Mouse (Mus musculus): ENCODE data around the gene Ap5b1. TPM values are rescaled to one million over a fixed set of nuclear protein-coding genes. Genes with fewer than 3 reads are reported as not detected.

Gene Ap5b1
- polyA plus RNA-seq, 1 experiment from 2014 or later, result 2.9 TPM

- H3K9ac ChIP-seq, result no peak overlapping the region
- peaks cover 29% of the 10 kb centered on the region for H3K4me1 ChIP-seq (replicated peaks)
- no peak overlapping the region for H3K4me3 ChIP-seq
- no peak overlapping the region for H3K4me2 ChIP-seq
- H3K27ac ChIP-seq, result no peak overlapping the region
- 89% methylated on average over 32 of the region's 32 CpGs for WGBS
- H3K27me3 ChIP-seq, result peaks cover 25% of the 10 kb centered on the region
- no peaks in the 10 kb centered on the region for H3K9me3 ChIP-seq
- no peak for ATAC-seq (ENCODE audit: low FRiP score)
- H3K36me3 ChIP-seq, result peaks cover 20% of the 10 kb centered on the region
These were observed 2.8 kb downstream of the Ap5b1 start for GRCm38 (mm10) chr19:5570353-5571246.

GRCm38 (mm10) chr19:5571831-5572230 is 4.0 kb downstream of the Ap5b1 start:
- H3K9ac ChIP-seq, result no peak overlapping the region
- no peak overlapping the region for H3K4me3 ChIP-seq
- H3K27me3 ChIP-seq, result peaks cover 13% of the 10 kb centered on the region; the same call in 1 of the 2 replicates
- H3K36me3 ChIP-seq, result peaks cover 20% of the 10 kb centered on the region
- no peak overlapping the region for H3K27ac ChIP-seq
- WGBS, result 77% methylated on average over 5 of the region's 5 CpGs
- H3K4me2 ChIP-seq, result no peak overlapping the region
- H3K9me3 ChIP-seq, result no peaks in the 10 kb centered on the region
- no peak for ATAC-seq (ENCODE audit: low FRiP score)
- peaks cover 24% of the 10 kb centered on the region for H3K4me1 ChIP-seq (replicated peaks)

DNA sequence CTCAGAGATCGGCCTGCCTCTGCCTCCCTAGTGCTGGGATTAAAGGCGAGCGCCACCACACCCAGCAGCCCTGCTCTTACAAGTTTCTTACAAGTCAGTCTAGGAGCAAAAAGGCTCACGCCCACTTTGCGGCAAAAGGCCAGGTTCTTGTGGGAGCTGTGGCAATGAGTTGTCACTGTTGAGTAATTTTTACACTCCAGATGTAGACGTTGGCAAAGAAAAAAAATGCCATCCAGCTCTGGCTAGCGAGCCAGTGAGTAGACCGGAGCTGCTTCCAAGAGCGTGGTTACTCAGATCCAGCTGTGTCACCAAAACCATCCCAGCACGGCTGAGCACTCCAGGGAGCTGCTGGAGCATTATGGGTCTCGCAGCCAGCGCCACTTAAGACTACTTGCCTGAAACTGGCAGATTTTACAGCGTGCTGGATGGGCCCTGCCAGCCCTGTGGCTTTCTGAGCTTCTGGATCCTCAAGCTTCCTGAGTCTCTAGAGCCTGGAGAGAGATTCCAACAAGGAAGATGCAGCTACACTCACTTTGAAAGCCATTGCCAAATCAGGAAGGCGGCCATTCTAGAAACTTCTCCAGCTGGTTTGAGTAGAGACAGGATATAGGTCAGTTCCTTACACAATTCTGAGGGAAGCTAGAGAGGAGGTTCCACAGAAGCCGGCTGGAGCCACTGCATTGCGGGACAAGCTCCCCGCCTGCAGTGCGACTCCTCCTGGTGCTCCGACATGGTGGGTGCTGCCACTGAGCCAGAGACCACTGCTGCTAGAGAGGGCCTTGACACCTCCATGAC is 4.7 kb downstream of the Ap5b1 start:
- peaks cover 17% of the 10 kb centered on the region for H3K4me1 ChIP-seq (replicated peaks)
- no peak overlapping the region for H3K4me3 ChIP-seq
- no peak overlapping the region for H3K4me2 ChIP-seq
- ATAC-seq (ENCODE audit: low FRiP score), result no peak
- 87% methylated on average over 19 of the region's 19 CpGs for whole genome bisulfite sequencing
- H3K36me3 ChIP-seq, result peaks cover 20% of the 10 kb centered on the region
- no peak overlapping the region for H3K27ac ChIP-seq
- peaks cover 13% of the 10 kb centered on the region; the same call in 1 of the 2 replicates for H3K27me3 ChIP-seq
- no peak overlapping the region for H3K9ac ChIP-seq
- no peaks in the 10 kb centered on the region for H3K9me3 ChIP-seq

GRCm38 (mm10) chr19:5575336-5575735 is 7.5 kb downstream of the Ap5b1 start:
- Histone ChIP-seq H3K36me3 (peaks cover 9% of the 10 kb centered on the region), H3K4me1 (replicated peaks) (no peaks in the 10 kb centered on the region), H3K27ac (no peak overlapping the region), H3K4me3 (no peak overlapping the region), H3K27me3 (peaks cover 3% of the 10 kb centered on the region; the same call in 1 of the 2 replicates), H3K9ac (no peak overlapping the region), H3K4me2 (no peak overlapping the region), H3K9me3 (no peaks in the 10 kb centered on the region)
- ATAC-seq (ENCODE audit: low FRiP score), result no peak
- WGBS, result 97% methylated on average over 1 of the region's 1 CpGs

- no peak overlapping the region for H3K9ac ChIP-seq
- H3K4me2 ChIP-seq, result no peak overlapping the region
- no peak overlapping the region for H3K4me3 ChIP-seq
- WGBS, result 78% methylated on average over 4 of the region's 4 CpGs
- H3K9me3 ChIP-seq, result no peaks in the 10 kb centered on the region
- no peaks in the 10 kb centered on the region for H3K27me3 ChIP-seq
- no peak for ATAC-seq (ENCODE audit: low FRiP score)
- no peaks in the 10 kb centered on the region for H3K4me1 ChIP-seq (replicated peaks)
- H3K27ac ChIP-seq, result no peak overlapping the region
- H3K36me3 ChIP-seq, result no peaks in the 10 kb centered on the region
These were observed 12.1 kb downstream of the Ap5b1 start for GRCm38 (mm10) chr19:5579971-5580370.

- H3K27me3 ChIP-seq, result no peaks in the 10 kb centered on the region
- ATAC-seq (ENCODE audit: low FRiP score), result no peak
- no peak overlapping the region for H3K9ac ChIP-seq
- H3K4me2 ChIP-seq, result no peak overlapping the region
- no peaks in the 10 kb centered on the region for H3K9me3 ChIP-seq
- H3K4me1 ChIP-seq (replicated peaks), result no peaks in the 10 kb centered on the region
- H3K27ac ChIP-seq, result no peak overlapping the region
- 92% methylated on average over 6 of the region's 6 CpGs for WGBS
- H3K36me3 ChIP-seq, result no peaks in the 10 kb centered on the region
- no peak overlapping the region for H3K4me3 ChIP-seq
These were observed 13.0 kb downstream of the Ap5b1 start for GRCm38 (mm10) chr19:5580776-5581175.

GRCm38 (mm10) chr19:5581995-5582394 is 14.2 kb downstream of the Ap5b1 start:
- 79% methylated on average over 2 of the region's 2 CpGs for WGBS
- H3K27ac ChIP-seq, result no peak overlapping the region
- H3K4me2 ChIP-seq, result no peak overlapping the region
- no peaks in the 10 kb centered on the region for H3K36me3 ChIP-seq
- H3K27me3 ChIP-seq, result no peaks in the 10 kb centered on the region
- no peak overlapping the region for H3K4me3 ChIP-seq
- no peaks in the 10 kb centered on the region for H3K9me3 ChIP-seq
- no peak for ATAC-seq (ENCODE audit: low FRiP score)
- no peaks in the 10 kb centered on the region for H3K4me1 ChIP-seq (replicated peaks)
- H3K9ac ChIP-seq, result no peak overlapping the region

GRCm38 (mm10) chr19:5589159-5589558 is 21.3 kb downstream of the Ap5b1 start:
- H3K9me3 ChIP-seq, result no peaks in the 10 kb centered on the region
- H3K27ac ChIP-seq, result no peak overlapping the region
- WGBS, result 76% methylated on average over 9 of the region's 9 CpGs
- H3K9ac ChIP-seq, result no peak overlapping the region
- no peak for ATAC-seq (ENCODE audit: low FRiP score)
- no peak overlapping the region for H3K4me2 ChIP-seq
- no peaks in the 10 kb centered on the region for H3K27me3 ChIP-seq
- no peaks in the 10 kb centered on the region for H3K4me1 ChIP-seq (replicated peaks)
- H3K4me3 ChIP-seq, result no peak overlapping the region
- H3K36me3 ChIP-seq, result no peaks in the 10 kb centered on the region

- 88% methylated on average over 6 of the region's 6 CpGs for WGBS
- H3K9ac ChIP-seq, result no peak overlapping the region
- no peak overlapping the region for H3K4me2 ChIP-seq
- no peak for ATAC-seq (ENCODE audit: low FRiP score)
- no peaks in the 10 kb centered on the region for H3K4me1 ChIP-seq (replicated peaks)
- no peaks in the 10 kb centered on the region for H3K36me3 ChIP-seq
- no peaks in the 10 kb centered on the region for H3K9me3 ChIP-seq
- H3K27me3 ChIP-seq, result 0 out of 2 replicates have a peak, but pooled peaks cover 3% of the 10 kb centered on the region
- H3K4me3 ChIP-seq, result no peak overlapping the region
- no peak overlapping the region for H3K27ac ChIP-seq
These were observed 24.1 kb downstream of the Ap5b1 start for GRCm38 (mm10) chr19:5591888-5592287.

DNA sequence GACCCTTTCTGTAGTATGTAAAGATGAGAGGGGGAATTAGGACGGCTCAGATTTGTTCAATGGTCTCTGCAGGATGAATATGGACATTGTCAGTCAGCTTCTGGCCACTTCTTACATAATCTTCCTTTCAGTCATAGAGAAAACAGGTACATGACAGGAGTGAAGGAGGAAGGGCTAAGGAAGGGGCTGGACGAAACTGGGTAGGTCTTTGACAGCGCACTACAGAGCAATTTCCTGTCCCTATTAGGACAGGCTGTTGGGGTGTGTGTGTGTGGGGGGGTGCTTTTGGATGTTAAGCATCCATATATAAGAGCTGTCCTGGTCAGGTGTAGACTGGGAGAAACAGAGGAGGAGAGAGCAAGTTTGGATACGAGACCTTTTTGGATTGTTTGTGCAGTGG is 31.4 kb downstream of the Ap5b1 start:
- Histone ChIP-seq H3K4me1 (replicated peaks) (peaks cover 22% of the 10 kb centered on the region), H3K9ac (no peak overlapping the region), H3K27ac (no peak overlapping the region), H3K36me3 (peaks cover 18% of the 10 kb centered on the region), H3K4me2 (no peak overlapping the region), H3K9me3 (no peaks in the 10 kb centered on the region), H3K4me3 (no peak overlapping the region), H3K27me3 (0 out of 2 replicates have a peak, but pooled peaks cover 3% of the 10 kb centered on the region)
- ATAC-seq (ENCODE audit: low FRiP score), result no peak
- WGBS, result 78% methylated on average over 4 of the region's 4 CpGs

DNA sequence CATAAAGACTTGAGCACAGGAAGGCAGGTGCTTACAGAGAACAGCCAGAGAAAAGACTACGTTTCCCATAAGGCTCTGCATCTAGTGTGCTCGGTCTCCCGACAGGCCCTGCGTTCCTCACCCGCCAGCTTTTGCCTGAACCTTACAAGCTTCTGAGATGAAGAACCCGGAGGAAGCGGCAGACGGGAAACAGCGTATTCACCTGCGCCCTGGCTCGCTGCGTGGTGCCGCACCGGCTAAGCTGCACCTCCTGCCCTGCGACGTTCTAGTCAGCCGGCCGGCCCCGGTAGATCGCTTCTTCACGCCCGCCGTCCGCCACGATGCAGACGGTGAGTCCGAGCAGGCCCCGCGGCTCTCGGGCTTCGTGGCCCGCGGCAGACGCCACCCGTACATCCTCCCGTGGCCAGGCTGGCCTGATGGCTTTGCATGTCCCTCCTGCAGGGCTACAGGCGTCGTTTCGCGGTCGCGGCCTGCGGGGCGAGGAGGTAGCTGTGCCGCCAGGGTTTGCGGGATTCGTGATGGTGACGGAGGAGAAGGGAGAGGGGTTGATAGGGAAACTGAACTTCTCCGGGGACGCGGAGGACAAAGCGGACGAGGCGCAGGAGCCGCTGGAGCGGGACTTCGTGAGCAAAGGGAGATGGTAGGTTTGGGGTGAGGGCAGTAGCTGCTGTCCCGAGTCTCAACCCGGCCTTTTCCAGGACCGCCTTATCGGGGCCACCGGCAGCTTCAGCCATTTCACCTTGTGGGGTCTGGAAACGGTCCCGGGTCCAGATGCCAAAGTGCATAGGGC is 34.1 kb downstream of the Ap5b1 start, which contains the start of gene Rnaseh2c:
Rnaseh2c (plus strand) TSS at position 122 of the 790 bp plus-strand sequence.
- H3K36me3 ChIP-seq, result peaks cover 45% of the 10 kb centered on the region
- no peaks in the 10 kb centered on the region for H3K9me3 ChIP-seq
- H3K4me3 ChIP-seq, result peak within 1 kb of the TSS; percentile 75
- H3K27ac ChIP-seq, result peak within 1 kb of the TSS; percentile 91
- H3K4me1 ChIP-seq (replicated peaks), result peaks cover 29% of the 10 kb centered on the region
- WGBS, result under 1% methylated on average over 64 of the region's 64 CpGs
- H3K4me2 ChIP-seq, result peak within 1 kb of the TSS; percentile 95
- peak; percentile 92 for ATAC-seq (ENCODE audit: low FRiP score)
- H3K27me3 ChIP-seq, result no peaks in the 10 kb centered on the region
- H3K9ac ChIP-seq, result peak within 1 kb of the TSS; percentile 97

GRCm38 (mm10) chr19:5603664-5604063 is 35.8 kb downstream of the Ap5b1 start:
- no peak for ATAC-seq (ENCODE audit: low FRiP score)
- Histone ChIP-seq H3K27me3 (no peaks in the 10 kb centered on the region), H3K4me1 (replicated peaks) (peaks cover 39% of the 10 kb centered on the region)

More at GRCm38 (mm10) chr19:5603664-5604063, 35.8 kb downstream of the Ap5b1 start:
- H3K27ac ChIP-seq, result no peak overlapping the region
- 94% methylated on average over 7 of the region's 7 CpGs for WGBS
- H3K36me3 ChIP-seq, result peaks cover 62% of the 10 kb centered on the region
- H3K4me3 ChIP-seq, result no peak overlapping the region
- peak overlapping the region; percentile 97; the same call in 1 of the 2 replicates for H3K9ac ChIP-seq
- no peaks in the 10 kb centered on the region for H3K9me3 ChIP-seq
- peak overlapping the region; percentile 95; the same call in 1 of the 2 replicates for H3K4me2 ChIP-seq

Data from hindbrain, embryonic 13.5 days (tissue).